Mouse (Mus musculus) MEL (cell line): ENCODE measurements around the gene Rps3a1.

Experiments
- CHD2 ChIP-seq: IDR thresholded peaks from 2 replicates; pipeline ENCODE4 v1.6.1; 2011; ENCODE audit warnings: low read length, improper control_type of control experiment
- CTCF ChIP-seq, 3 experiments: IDR thresholded peaks in 2 of 3; conservative IDR thresholded peaks in 1 of 3; 2 replicates each; pipeline ENCODE4 v1.5.1; 2011 to 2012; ENCODE audit warnings: low read length in 3 of 3, low read depth in 2 of 3, mild to moderate bottlenecking in 2 of 3, improper control_type of control experiment in 1 of 3, inconsistent platforms in 1 of 3, mixed read lengths in 1 of 3, moderate library complexity in 1 of 3; ENCODE audit not compliant: control insufficient read depth in 1 of 3, insufficient read depth in 1 of 3, poor library complexity in 1 of 3, severe bottlenecking in 1 of 3
- GATA1 ChIP-seq: IDR thresholded peaks from 2 replicates; pipeline ENCODE4 v1.6.1; 2011; ENCODE audit warnings: low read depth, low read length, improper control_type of control experiment
- HCFC1 ChIP-seq: IDR thresholded peaks from 2 replicates; pipeline ENCODE4 v1.6.1; 2012; ENCODE audit warnings: low read depth, mild to moderate bottlenecking, inconsistent platforms, low read length, improper control_type of control experiment, moderate library complexity
- MEF2A ChIP-seq: IDR thresholded peaks from 2 replicates; pipeline ENCODE4 v1.6.1; 2014; ENCODE audit warnings: low read depth, mild to moderate bottlenecking, inconsistent platforms, low read length, improper control_type of control experiment; ENCODE audit not compliant: poor library complexity, insufficient replicate concordance, severe bottlenecking; ENCODE audit errors: extremely low read depth
- MYC ChIP-seq: IDR thresholded peaks from 2 replicates; pipeline ENCODE4 v1.6.1; 2011; ENCODE audit warnings: low read depth, mild to moderate bottlenecking, low read length, improper control_type of control experiment, moderate library complexity
- POLR2A ChIP-seq, 2 experiments: IDR thresholded peaks; 2 replicates each; pipeline ENCODE4 v1.6.1; 2011 to 2012; ENCODE audit warnings: low read length in 2 of 2, mild to moderate bottlenecking in 2 of 2, control low read depth in 1 of 2, improper control_type of control experiment in 1 of 2, low read depth in 1 of 2, moderate library complexity in 1 of 2; ENCODE audit not compliant: control insufficient read depth in 1 of 2, insufficient read depth in 1 of 2, poor library complexity in 1 of 2
- POLR2AphosphoS5 ChIP-seq: IDR thresholded peaks from 2 replicates; pipeline ENCODE4 v1.6.1; 2012; ENCODE audit warnings: low read depth, borderline replicate concordance, mild to moderate bottlenecking, inconsistent platforms, low read length, moderate library complexity, mixed read lengths
- TCF12 ChIP-seq: IDR thresholded peaks from 2 replicates; pipeline ENCODE4 v1.6.1; 2014; ENCODE audit warnings: low read depth, mild to moderate bottlenecking, inconsistent platforms, low read length, improper control_type of control experiment, moderate library complexity
- USF1 ChIP-seq: IDR thresholded peaks from 2 replicates; pipeline ENCODE4 v1.6.1; 2014; ENCODE audit warnings: low read depth, mild to moderate bottlenecking, inconsistent platforms, low read length, improper control_type of control experiment, moderate library complexity
- ZMIZ1 ChIP-seq: IDR thresholded peaks from 2 replicates; pipeline ENCODE4 v1.6.1; 2012; ENCODE audit warnings: low read depth, mild to moderate bottlenecking, inconsistent platforms, low read length, improper control_type of control experiment, moderate library complexity

DNA sequence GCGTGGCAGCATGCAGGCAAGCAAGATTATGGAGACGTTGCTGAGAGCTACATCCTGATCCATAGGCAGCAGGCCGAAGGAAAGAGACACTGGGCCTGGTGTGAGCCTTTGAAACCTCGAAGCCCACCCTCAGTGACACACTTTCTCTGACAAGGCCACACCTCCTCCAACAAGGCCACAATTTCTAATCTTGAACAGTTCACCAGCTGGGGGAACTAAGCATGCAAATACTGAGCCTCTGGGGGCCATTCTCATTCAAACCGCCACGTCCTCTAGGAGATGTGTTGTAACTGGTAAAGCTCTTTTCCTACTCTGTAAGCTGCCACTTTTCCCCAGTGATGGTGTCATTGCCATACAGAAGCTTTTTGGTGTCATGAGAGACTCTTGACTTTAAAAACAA is 6.6 kb upstream of the Rps3a1 start:
- TF ChIP-seq CHD2: no peak
- no peak for TF ChIP-seq USF1
- no peak for TF ChIP-seq POLR2A (IDR thresholded peaks at IDR 0.05; ENCODE audit: control insufficient read depth in 1 of 2, insufficient read depth in 1 of 2, low read depth in 1 of 2, low read length in 2 of 2, poor library complexity in 1 of 2)
- no peak for TF ChIP-seq MYC
- no peak for TF ChIP-seq CTCF (IDR thresholded peaks at IDR 0.05 in 2 of 3, conservative IDR thresholded peaks at IDR 0.05 in 1 of 3; ENCODE audit: control insufficient read depth in 1 of 3, insufficient read depth in 1 of 3, low read depth in 2 of 3, low read length in 3 of 3, poor library complexity in 1 of 3, severe bottlenecking in 1 of 3)
- TF ChIP-seq HCFC1: no peak
- TF ChIP-seq TCF12: no peak
- TF ChIP-seq POLR2AphosphoS5: no peak
- TF ChIP-seq MEF2A: no peak
- TF ChIP-seq ZMIZ1: no peak
- TF ChIP-seq GATA1: no peak
